Mouse (Mus musculus) olfactory bulb, adult 2 months (tissue): ENCODE results near the gene Rab3d. TPM values are rescaled to one million over a fixed set of nuclear protein-coding genes. Genes with fewer than 3 reads are reported as not detected.

Experiments used
- H3K27ac ChIP-seq: fragments of 200-500 bp; 2 replicates; pipeline ENCODE4 v1.5.1; 2012; ENCODE audit warnings: low read depth, low read length; ENCODE audit not compliant: insufficient read depth
- H3K4me1 ChIP-seq: fragments of 200-500 bp; 2 replicates; pipeline ENCODE4 v1.6.1; 2012; ENCODE audit warnings: low read length; ENCODE audit not compliant: control insufficient read depth, insufficient read depth
- H3K4me3 ChIP-seq: fragments of 200-500 bp; 2 replicates; pipeline ENCODE4 v1.5.1; 2012; ENCODE audit warnings: mild to moderate bottlenecking, low read depth, low read length, moderate library complexity; ENCODE audit not compliant: insufficient read depth
- CTCF ChIP-seq: fragments of 200-500 bp; IDR thresholded peaks from 2 replicates; pipeline ENCODE4 v1.5.1; 2012; ENCODE audit warnings: low read depth, mild to moderate bottlenecking, low read length, moderate library complexity; ENCODE audit not compliant: insufficient read depth
- POLR2A ChIP-seq: fragments of 200-500 bp; IDR thresholded peaks from 2 replicates; pipeline ENCODE4 v1.6.1; 2012; ENCODE audit warnings: mild to moderate bottlenecking, low read depth, low read length, moderate library complexity; ENCODE audit not compliant: insufficient read depth
- WGBS: fragments of 180-500 bp; shearing (Covaris S2); methylation state at CpG from one replicate; pipeline ENCODE4 v1.1.7; 2018; 5-methylcytosine and 5-hydroxymethylcytosine counted together
- polyA plus RNA-seq: library from polyadenylated mRNA; stranded (reverse); fragments of >200 nt; gene quantifications from 2 replicates; pipeline ENCODE4 v1.2.4, GENCODE M21; 2012; ENCODE audit warnings: low replicate concordance; ENCODE audit not compliant: missing spikeins, insufficient read depth, insufficient read length

Gene Rab3d
- polyA plus RNA-seq, 1 experiment = not detected

GRCm38 (mm10) chr9:21923490-21924098, 5.6 kb upstream of the Rab3d start:
- WGBS = 67% methylated on average over 3 of the region's 3 CpGs
- Histone ChIP-seq H3K27ac (no peak overlapping the region), H3K4me3 (no peak overlapping the region), H3K4me1 (peaks cover 9% of the 10 kb centered on the region)
- TF ChIP-seq CTCF = no peak
- TF ChIP-seq POLR2A = no peak

DNA sequence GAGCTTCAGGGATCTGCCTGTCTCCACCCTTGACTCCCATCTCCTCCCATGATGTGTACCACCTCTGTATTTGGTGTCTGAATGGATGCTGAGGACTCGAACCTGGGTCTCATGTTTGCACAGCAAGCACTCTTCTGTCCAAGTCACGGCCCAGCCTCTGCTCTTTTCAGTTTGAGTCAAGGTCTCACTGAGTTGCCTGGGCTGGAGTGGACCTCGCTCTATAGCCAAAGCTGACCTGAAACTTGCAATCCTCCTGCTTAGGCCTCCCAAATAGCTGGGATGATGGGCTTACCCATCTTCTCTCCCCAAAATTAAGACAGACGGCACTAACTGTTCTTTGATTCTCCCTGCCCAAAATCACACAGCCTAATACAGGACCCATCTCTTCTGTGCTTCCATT, 5.0 kb upstream of the Rab3d start:
- H3K4me1 ChIP-seq = peaks cover 12% of the 10 kb centered on the region
- H3K27ac ChIP-seq = no peak overlapping the region
- 90% methylated on average over 4 of the region's 4 CpGs for WGBS
- TF ChIP-seq CTCF = no peak
- no peak for TF ChIP-seq POLR2A
- no peak overlapping the region for H3K4me3 ChIP-seq

GRCm38 (mm10) chr9:21918692-21919384, 846 bp upstream of the Rab3d start:
- WGBS = 26% methylated on average over 5 of the region's 5 CpGs
- Histone ChIP-seq H3K4me1 (peaks cover 12% of the 10 kb centered on the region), H3K4me3 (no peak overlapping the region), H3K27ac (no peak overlapping the region)
- TF ChIP-seq POLR2A = no peak
- no peak for TF ChIP-seq CTCF

GRCm38 (mm10) chr9:21917493-21918034, 428 bp downstream of the Rab3d start:
- 2% methylated on average over 35 of the region's 35 CpGs for WGBS
- H3K4me1 ChIP-seq = peaks cover 11% of the 10 kb centered on the region
- no peak overlapping the region for H3K27ac ChIP-seq
- no peak for TF ChIP-seq CTCF
- H3K4me3 ChIP-seq = peak overlapping the region; percentile 59

- H3K4me3 ChIP-seq = peak overlapping the region; percentile 59; the same call in 1 of the 2 replicates
- 70% methylated on average over 3 of the region's 3 CpGs for WGBS
- TF ChIP-seq POLR2A (no peak), CTCF (no peak)
- no peak overlapping the region for H3K27ac ChIP-seq
- peaks cover 11% of the 10 kb centered on the region for H3K4me1 ChIP-seq
Measured at GRCm38 (mm10) chr9:21916851-21917492, 1.0 kb downstream of the Rab3d start.

DNA sequence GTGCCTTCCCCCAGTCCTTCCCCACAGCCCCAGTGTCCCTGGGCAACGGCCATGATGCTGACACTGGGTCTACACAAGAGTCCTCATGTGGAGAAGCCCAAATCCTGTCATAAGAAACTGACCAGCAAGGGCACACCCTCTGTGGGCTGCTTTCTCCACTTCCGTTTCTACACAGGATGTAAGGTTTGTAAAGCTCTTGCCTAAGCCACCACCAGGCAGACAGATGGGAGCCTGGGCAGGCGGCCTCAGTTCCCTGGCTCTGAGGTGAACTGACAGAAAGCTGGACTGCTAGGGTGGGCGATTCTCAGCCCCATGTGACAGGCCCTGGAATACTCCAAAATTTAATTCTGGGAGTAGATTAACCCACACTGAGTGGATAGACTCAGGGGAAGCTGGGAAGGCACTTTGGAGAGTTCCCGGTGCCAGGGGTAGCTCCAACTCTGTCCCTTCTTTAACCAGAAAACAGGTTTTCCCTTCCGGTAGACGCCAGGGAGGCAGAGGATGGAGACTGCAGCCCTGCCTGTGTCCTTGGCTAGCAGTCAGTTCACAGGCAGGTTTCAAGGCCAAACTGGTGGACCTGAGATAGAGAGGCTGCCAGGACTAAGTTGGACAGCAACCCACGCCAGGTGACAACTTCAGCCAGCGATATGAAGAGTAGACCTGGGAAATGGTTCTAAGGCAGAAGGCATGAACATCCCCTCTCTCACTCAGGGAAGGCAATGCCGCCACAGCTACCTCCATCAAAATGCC, 8.3 kb downstream of the Rab3d start:
- Histone ChIP-seq H3K4me3 (no peak overlapping the region), H3K27ac (no peak overlapping the region), H3K4me1 (no peaks in the 10 kb centered on the region)
- TF ChIP-seq CTCF (no peak), POLR2A (no peak)
- WGBS = 80% methylated on average over 10 of the region's 10 CpGs

- no peak overlapping the region for H3K4me3 ChIP-seq
- H3K4me1 ChIP-seq = no peaks in the 10 kb centered on the region
- H3K27ac ChIP-seq = no peak overlapping the region
- TF ChIP-seq CTCF (no peak), POLR2A (no peak)
- 79% methylated on average over 11 of the region's 11 CpGs for WGBS
Measured at GRCm38 (mm10) chr9:21908216-21908615, 9.8 kb downstream of the Rab3d start.

- peaks cover 2% of the 10 kb centered on the region for H3K4me1 ChIP-seq
- no peak overlapping the region for H3K4me3 ChIP-seq
- WGBS = 87% methylated on average over 4 of the region's 4 CpGs
- TF ChIP-seq CTCF = no peak
- TF ChIP-seq POLR2A = no peak
- no peak overlapping the region for H3K27ac ChIP-seq
Measured at GRCm38 (mm10) chr9:21904031-21904430, 14.0 kb downstream of the Rab3d start.

DNA sequence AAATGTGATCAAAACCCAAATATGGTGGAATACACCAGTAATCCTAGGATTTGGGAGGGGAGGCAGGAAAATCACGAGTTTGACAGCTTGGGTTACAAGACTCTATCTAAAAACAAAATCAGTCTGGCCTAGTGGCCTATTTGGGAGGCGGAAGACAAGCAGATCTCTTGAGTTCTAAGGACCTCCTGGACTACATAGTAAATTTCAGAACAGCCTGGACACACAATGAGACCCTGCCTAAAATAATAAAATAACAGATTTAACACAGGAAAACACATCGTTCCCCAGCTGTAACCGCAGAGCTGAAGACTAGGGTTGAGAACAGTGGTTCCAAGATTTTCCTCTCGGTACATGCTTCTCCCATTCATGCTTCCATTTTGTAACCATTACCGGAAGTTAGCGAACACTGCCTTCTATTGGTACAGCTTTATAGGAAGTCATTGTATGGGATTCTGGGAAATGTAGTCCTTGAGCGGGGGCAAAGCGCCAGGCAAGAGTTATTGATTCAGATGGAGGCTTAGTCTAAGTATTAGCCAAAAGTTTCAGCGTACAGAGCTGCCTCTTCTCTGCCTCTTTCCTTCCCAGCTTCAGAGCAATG, 16.7 kb downstream of the Rab3d start:
- peaks cover 2% of the 10 kb centered on the region for H3K4me1 ChIP-seq
- peak overlapping the region; percentile 19 for H3K4me3 ChIP-seq
- WGBS = 12% methylated on average over 10 of the region's 10 CpGs
- no peak overlapping the region for H3K27ac ChIP-seq
- no peak for TF ChIP-seq CTCF
